Mouse (Mus musculus) frontal cortex, adult (tissue): Measurements from ENCODE around the gene Dlg2.

ENCODE experiments used
- ATAC-seq: cut with Nextera tagmentation; 2 replicates; pipeline ENCODE4 v1.9.2; 2017; ENCODE audit warnings: mild to moderate bottlenecking, moderate library complexity, mixed read lengths; ENCODE audit not compliant: low TSS enrichment

The Dlg2 gene

DNA sequence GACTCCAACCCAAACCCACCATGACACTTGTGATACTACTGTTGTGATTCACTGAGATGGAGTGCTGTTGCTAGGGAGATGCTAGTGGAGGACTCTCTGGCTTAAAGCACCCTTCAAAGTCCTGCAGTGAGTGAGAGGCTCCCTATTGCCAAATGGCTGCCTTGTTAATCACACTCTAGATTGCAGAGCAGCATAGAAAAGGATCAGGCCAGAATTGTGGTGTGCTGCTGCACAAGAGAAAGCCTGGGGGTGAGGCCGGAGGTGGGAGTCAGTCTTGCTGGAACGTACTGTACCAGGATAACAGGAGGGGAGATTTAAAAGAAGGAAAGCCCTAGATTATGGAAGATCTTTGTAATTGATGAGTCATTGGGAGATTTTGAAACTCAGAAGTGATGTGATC is 1094.5 kb downstream of the Dlg2 start:
- peak; percentile 55; the same call in 1 of the 2 replicates for ATAC-seq

DNA sequence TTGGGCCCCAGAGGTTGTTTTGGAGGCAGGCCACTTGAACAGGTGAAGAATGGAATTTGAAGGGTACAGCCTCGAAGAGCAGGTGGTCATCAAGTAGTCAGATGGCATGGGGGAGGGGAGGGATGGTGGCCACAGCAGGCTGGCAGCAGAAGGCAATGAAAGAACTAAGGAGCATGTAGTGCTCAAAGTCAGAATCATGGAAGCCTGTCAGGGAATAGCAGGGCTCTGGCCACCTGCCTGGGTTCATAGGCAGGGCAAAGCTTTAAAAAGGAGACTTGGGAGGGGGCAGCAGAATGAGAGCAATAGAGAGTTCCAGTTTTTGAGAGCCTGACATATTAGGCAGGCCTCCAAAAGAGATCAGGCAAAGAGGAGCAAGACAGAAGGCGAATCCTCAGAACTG is 1096.2 kb downstream of the Dlg2 start:
- ATAC-seq, result no peak

DNA sequence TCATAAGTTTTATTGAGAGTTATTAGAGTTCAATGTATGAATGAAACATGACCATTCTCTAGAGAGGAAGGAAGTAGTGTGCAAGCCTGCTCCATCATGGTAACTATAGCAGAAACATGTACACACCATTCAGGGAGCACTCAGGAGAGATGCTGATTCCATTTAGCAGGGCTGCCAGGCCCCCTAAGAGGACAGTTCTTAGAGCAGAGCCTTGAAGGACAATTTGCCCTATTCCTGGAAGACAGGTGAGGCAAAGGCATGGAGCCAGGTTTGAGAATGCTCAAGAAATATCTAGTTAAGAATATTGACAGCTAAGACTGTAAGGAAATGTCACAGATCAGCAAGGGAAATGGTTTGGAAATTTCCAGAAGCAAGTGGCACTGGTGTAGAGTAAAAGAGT is 1096.8 kb downstream of the Dlg2 start:
- ATAC-seq, result no peak

DNA sequence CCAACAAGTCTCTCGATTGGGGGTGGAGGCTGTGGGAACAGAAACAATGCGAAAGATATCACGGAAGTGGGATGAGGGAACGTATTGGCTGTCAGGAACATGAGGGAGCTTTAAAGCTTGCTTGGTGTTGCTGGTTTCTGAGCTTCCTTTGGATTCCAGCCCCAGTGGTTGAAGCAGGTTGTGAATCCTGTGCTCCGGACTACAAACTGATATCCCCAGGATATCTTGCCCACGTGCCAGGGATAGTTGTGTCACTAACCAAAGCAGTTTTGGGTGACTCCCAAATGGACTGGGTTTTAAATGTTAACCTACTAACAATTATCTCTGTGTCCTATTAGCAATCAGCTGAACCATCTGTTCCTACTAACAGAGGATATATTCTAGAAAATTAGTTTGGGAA is 1099.7 kb downstream of the Dlg2 start:
- no peak for ATAC-seq

DNA sequence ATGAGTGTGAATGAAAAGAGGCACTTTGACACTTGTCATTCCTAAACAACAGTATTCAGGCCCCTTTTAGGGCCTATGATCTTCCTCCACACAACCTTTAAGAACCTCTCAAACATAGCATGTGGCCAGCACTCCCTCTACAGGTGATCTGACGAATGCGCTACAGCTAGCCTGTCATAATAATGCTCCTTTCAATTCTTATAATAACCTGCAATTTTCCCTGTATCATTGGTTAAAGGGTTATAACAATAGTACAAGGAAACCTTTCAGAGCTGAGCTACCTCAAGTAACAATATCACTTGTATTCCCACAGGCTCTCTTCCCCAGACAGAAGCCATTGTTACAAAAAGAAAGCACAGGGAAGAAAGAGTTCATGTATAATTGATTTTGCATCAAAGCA is 1105.7 kb downstream of the Dlg2 start:
- no peak for ATAC-seq

DNA sequence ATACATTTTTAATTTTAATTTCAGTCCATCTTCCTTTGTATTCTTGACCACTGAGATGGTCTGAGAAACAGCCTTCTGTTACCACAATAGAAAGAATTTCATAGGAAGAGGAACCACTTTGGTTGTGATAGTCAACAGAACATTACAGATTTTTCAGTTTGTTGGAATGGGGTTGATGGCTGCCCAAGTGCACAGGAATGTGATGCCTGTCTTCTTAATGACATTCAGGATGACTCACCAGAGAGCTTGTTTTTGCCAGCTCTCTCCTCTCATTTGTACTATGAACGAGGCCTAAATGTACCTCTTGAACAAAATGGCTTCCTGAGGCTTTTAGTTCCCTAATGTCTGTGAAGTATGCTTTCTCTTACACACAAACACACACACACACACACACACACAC is 1107.1 kb downstream of the Dlg2 start:
- peak; percentile 73; the same call in 1 of the 2 replicates for ATAC-seq

DNA sequence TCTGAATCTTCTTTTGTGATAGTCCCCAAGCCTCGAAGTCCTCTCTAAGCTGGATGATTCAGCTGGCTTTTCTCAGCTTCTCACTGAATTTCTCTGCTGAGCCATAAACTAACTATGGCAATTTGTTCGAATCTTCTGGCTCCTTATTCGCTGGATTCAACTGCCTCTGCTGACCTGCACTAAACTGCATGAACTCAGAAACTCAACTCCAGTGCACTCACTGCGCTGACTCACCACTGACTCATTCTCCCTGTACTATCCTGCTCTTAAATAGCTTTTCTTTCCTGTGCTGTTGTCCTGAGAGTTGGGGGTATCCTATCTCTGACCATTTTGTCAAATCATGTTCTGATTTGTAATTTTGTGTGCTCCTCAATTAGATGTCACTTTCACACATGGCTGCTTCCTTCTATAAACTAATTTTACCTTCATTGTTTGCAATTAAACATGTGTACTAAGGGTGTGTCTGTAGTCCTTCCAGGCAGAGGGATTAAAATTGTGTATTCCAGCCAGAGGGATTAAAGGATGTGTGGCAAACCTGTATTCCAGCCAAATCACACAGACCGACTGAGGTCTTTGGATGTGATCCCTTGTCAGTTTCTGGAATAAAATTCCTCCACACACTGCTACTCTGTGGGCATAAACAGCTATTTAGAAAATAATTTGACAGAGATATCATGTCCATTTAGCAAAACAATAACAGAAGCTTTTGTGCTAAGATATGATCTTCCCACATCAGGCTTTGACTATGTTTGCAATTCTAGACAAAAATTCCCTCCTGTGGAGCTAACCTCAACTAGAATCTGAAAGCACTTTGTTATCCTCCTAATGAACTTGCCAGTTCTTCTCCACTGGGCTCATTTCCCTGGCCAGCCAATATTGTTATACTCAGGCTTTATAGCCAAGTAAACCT is 1115.0 kb downstream of the Dlg2 start:
- peak; percentile 55; the same call in 1 of the 2 replicates for ATAC-seq

DNA sequence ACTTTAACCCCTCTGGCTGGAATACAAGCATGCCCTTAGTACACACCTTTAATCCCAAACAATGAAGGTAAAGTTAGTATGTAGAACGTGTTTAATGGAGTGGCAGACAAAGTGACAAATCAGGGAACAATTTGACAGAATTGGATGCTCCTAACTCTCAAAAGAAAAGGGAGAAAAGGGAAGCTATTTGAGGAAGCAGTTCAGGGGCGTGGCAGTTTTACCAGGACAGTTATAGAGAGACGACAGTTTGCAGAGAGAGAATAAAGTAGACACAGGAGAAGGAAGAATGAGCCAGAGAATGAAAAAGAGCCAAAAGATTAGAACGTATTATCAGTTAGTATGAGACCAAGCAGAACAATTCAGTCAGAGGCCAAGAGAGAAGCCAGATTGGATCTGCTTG is 1122.1 kb downstream of the Dlg2 start:
- ATAC-seq, result no peak

DNA sequence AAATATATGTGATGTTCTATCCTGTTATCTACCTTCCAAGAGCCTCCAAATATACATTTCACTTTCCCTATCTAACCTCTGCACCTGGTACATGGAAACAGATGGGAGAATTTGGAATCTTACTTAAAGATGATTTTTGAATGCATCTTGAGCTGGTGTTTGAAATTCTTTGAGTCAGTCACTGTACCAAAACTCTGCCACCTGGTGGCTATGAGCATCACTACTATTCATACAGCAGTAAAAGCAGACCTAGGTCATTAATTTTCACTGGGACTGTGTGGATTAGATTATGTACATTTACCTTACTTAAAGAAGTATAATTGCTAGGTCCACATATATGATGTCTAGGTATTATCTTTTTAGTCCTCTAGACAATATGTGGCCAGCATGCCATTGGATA is 1124.8 kb downstream of the Dlg2 start:
- ATAC-seq, result no peak

DNA sequence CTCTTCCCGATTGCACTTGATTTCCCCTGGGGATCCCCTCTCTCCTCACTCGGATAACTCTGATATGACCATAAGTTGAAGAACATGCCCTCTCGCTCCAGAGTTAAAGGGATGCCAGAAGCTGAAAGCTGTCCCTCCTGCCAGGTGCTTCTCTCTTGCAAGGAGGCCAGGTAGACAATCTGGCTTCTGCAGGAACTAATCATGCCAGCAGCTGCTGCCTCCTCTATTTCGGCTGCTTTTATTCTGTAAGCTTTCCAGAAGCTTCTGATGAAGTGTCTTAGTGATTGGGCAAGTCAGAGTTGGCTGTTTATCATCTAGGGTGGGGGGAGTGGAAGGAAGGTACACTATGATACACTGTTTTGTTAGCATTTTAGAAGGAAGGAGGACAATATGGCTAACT is 1127.1 kb downstream of the Dlg2 start:
- ATAC-seq, result no peak; the same call in 1 of the 2 replicates

DNA sequence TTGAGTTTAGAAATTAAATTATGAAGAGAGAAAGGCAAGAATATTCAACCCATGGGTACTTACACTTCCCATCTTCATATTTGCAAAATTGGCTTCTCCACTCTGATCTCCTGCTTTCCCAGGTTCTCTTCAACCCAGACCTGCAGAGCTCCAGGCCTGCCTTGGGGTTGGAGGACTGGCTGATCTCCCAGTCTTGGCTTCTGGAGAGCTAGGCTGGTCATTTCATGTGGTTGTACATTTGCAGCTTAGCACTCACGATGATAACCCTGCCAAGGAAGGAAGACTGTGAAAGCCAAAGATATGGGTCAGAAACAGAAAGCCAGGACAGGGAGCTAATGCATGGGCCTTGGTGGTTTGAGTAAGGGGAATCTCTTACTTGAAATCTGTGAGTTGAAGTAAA is 1176.6 kb downstream of the Dlg2 start:
- ATAC-seq, result no peak

DNA sequence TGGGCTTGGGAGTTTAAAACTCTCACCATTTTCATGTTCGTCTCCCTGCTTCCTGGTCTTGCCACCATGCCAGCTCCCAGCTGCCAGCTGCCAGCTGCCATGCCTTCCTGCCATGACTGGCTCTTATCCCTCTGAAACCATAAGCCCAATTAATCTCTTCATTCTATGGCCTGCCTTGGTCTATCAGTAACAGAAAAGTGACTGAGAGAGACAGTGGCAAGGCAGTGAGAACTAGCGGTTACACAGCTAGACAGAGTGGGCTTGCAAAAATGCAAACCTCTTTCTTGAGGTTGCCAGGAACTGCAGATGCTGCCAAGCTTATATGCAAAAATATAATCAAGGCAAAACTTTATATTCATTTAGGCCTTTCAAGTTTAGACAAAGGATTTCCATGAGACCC is 1183.0 kb downstream of the Dlg2 start:
- ATAC-seq, result no peak

DNA sequence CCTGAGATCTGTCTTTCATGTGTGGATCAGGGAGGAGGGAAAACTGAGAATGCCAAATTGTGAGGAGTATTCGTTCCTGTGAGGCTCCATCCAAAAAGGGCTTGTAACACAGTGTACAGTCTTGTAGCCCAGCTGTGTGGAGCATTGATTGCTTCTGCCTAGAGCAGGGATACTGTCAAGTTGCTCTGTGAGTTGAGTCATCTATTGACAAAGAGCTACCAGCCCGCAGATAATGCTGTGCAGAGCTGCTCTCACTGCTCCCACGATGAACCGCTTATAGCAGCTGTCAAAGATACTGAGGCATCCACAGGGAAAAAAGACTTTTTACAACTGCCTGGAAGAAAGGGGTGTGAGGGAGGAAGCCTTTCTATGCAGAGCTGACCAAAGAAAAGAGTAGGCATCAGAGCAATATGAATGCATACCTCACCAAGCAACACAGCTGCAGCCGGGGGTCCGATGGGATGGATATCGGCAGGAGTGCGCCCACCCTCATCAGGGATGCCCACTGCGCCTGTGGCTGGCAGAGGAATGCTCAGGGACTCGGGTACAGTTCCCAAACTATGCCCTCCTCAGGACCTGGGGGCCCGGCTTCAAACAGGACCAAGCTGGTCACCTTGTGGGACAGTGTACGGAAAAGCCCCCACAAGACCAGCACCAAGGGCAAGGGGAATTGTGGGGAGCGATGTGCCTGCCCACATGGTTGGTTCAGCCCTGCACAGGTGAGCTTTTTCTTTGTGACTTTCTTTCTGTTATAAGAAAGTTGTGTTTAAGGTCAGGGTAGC is 1196.0 kb downstream of the Dlg2 start:
- peak; percentile 98 for ATAC-seq

DNA sequence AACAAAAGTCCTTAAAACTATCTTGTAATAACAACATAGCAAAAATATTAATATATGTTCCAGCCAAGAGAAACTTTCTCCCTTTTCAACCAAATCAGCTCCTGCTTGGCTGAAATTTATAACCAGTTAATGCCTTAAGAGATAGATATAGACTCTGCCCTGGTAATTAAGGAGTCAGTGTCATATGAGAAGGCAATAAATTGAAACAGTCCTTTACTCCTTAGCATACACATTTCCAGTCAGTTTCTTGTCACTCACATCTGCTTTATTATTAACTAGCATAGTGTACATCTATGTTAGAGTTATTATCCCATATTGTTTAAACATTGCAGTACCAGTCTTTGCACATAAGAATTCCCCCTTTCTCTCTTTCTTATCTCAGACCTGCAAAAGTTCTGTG is 1197.9 kb downstream of the Dlg2 start:
- ATAC-seq, result no peak

DNA sequence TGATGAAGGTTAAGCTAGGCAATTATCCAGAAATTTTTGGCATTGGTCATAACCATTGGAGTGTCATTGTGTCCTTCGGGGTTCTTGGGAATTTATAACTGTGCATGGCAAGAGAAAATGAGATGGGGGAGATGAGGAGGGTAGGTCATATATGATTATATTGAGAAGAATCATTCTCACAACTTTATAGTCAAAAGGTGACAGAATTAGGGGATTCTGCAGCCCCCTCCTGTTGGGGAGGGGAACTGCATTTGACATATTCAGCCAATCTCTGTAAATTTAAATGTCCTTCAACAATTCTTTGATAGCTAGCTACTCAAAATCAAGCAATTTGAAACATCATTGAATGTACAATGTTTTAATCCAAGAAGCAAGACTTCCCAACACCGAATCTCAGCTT is 1201.5 kb downstream of the Dlg2 start:
- ATAC-seq, result no peak

DNA sequence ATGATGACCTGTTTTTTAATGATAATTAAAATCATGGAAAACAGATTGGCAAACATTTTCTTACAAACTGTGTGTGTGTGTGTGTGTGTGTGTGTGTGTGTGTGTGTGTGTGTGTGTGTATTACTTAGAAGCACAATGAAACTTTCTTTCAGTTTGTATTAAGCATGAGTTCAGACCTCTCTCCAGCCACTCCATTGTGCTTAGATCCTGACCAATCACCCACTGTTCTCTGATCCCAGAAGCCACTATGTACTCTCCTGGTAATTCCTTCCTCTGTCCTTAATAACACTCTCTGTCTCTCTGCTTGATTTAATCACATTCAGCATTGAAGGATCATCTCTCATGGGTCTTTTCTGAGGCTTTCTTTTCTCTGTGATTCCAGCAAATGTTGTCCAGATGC is 1211.5 kb downstream of the Dlg2 start:
- no peak for ATAC-seq

DNA sequence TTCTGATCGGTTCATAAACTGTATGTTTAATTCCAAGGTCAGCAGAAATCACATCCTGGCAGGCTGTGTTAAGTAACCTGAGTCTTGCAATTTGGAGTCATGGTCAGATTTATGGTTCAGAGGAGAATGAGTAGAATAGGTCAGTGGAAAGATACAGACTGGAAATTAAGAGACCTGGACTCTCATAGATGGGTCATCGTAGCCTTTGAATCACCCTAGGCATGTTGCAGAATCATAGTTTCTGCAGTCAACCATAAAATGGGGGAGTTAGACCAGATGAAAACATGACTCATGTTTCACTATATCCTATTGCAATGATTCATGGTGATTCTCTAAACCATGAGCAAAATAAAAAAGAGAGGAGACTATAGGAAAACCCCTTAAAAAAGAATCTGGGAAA is 1213.4 kb downstream of the Dlg2 start:
- no peak for ATAC-seq

DNA sequence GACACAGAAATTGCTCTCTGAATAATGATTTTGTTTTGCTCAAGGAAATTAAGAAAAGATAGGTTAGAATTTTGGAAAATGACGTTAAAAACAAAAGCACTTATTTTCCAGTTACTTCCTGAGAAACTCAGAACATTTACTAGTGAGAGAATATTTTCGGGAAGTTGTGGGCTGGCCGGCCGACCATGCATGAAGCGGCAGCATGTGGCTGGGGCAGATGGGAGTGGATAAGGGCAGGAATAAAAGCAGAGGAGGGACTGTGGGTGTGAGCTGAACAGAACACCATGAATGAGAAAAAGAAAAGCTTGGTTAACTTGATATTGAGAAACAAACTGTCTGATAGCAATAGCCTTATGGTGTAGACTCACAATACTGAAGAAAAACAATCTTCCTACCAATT is 1233.4 kb downstream of the Dlg2 start:
- ATAC-seq, result peak; percentile 54; the same call in 1 of the 2 replicates

DNA sequence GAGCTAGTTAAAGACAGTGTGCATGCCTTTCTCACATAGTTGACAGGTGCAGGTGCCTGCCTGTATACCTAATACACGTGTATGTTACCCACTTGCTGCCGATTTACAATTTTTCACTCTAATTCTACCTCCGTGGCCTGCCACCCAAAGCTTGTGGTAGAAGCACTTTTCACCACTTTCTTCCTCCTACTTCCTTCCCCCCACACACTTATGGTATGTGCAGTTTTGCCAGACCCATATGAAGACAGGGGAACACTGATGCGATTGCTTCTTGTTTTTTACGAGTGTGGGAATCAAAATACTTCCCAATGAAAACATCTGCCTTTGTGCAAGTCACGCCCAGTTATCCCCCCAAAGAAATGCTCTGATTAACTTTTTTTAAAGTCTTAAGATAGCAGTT is 1234.7 kb downstream of the Dlg2 start:
- peak; percentile 72 for ATAC-seq

DNA sequence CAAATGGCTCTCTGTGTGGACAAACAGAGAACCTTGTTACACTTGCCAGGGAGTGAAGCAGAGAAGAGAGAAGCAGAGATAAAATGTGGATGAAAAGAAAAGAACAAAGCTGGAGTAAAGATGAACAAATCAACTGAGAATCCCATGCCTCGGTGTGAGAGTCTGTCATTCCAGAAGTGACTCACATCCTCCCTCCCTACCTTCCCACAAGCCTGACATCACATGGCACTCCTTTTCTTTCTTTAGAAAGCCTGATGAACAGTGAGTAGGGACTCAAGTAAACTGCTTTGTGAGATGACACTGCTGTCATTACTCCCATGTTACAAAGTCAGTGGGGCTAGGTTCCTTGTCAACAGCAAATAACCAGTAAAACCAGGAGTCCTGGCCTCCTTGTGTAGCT is 1239.3 kb downstream of the Dlg2 start:
- peak; percentile 77 for ATAC-seq

DNA sequence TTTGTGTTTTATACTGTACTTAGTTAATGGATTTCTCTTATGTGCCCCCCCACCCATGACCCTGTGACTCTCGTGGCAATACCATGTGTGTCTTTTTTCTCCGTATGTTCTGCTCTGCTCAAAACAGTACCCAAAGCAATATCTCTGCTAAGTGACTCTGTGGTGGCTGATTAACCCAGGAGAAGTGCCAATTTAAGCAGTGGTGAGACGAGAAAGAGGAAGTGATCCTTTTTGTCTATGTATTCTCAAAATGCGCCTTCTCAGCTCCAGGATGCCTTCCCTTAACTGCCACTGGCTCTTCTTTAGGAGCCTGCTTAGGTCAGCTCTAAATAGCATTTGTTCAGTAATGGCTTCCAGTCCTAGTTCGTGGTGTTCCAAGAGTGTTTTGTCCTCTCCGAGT is 1240.2 kb downstream of the Dlg2 start:
- no peak for ATAC-seq

DNA sequence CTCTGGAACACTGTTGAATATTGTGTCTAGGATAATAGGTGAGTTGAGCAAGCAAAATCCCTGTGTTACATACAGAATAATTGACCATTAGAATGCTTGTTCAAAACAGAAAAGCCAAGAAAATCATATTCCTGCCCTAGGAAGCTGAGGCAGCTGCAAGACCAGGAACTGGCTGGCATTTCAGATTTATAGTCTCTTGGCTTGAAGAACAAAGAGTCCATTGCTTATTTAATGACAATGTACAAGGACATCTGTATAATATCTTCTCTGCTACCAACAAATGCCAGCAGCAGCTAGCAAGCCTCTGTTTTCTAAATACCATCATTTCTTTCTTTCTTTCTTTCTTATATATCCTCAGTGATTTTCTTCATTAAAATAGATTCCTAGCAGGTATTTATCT is 1243.8 kb downstream of the Dlg2 start:
- ATAC-seq, result peak; percentile 63; the same call in 1 of the 2 replicates

DNA sequence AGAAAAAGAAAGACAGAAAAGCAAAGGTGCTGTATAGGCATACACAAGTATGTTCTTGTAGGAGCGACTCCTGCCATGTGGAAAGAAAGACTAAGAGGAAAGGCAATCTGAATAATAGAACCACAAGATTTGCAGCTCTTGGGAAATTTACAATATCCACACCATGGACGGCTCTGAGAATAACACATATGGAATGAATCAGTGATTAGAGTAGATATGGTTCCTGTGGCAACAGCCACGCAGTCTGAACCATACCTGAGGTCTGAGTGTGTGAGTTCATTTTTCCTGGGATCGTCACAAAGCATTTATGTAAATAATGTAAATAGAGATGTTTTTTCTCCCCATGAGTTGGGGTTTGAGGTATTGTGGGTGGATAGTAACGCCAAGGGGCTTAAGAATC is 1247.9 kb downstream of the Dlg2 start:
- ATAC-seq, result no peak
